Mouse (Mus musculus): ENCODE measurements around the gene Tnfrsf12a. TPM values are rescaled to one million over a fixed set of nuclear protein-coding genes. Genes with fewer than 3 reads are reported as not detected.

The Tnfrsf12a gene
- polyA plus RNA-seq, 1 experiment from 2014 or later: 421 TPM

DNA sequence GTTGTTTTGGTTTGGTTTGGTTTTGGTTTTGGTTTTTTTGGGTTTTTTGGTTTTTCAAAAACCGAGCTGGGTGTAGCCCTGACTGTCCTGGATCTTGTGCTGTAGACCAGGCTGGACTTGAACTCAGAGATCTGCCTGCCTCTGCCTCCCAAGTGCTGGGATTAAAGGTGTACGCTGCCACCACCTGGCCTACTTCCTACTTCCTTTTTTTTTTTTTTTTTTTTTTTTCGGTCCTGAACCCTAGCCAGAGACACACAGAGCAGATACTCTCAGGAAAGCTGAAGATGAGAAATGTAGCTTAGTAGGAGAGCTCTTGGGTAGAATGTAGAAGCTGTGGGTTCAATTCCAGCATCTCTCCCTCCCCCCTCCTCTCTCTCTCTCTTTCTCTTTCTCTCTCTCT, 18.8 kb downstream of the Tnfrsf12a start:
- ChIA-PET POLR2A (interaction anchor here (0.7 kb wide), 1 partner anchor 103 kb away, joined by 4 read pairs; no protein-coding TSS in a partner anchor), CTCF (interaction anchor here (0.7 to 2.0 kb wide), 6 partner anchors 11 to 90 kb away, joined by 3 to 9 read pairs (median 4); no protein-coding TSS in a partner anchor)
- in situ Hi-C loops (cut with MboI; ENCODE audit: low pct_unique_long_range_greater_than_20kb): no loop called here
- H3K27me3 ChIP-seq: no peaks in the 10 kb centered on the region
- no peak for TF ChIP-seq CTCF (IDR thresholded peaks at IDR 0.05)
- ATAC-seq: no peak
- DNase-seq (ENCODE audit: low read depth, low spot score): no peak

DNA sequence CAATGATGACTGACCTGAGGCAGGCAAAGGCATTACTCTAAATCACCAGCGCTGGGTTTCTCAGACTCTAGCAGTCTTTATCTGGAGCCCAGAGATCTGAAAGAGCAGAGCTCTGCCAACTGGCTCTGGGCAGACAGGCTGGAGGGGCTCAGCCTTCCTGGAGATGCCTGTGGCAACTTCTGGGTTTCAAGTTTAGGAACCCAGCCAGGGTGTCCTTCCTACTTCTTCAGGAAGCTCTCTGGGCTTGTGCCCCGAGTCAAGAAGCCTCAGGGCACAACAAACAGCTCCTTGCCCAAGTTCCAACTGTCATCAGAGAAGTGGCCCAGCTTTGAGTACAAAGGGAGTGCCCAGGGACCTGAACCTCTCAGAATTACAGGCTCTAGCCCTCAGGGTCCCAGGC, 22.9 kb downstream of the Tnfrsf12a start:
- no peak for ATAC-seq
- in situ Hi-C loops (cut with MboI; ENCODE audit: low pct_unique_long_range_greater_than_20kb): no loop called here
- POLR2A ChIA-PET: no interaction called here
- no peaks in the 10 kb centered on the region for H3K27me3 ChIP-seq
- CTCF ChIA-PET: no interaction called here
- TF ChIP-seq CTCF (IDR thresholded peaks at IDR 0.05): no peak
- DNase-seq (ENCODE audit: low read depth, low spot score): no peak

DNA sequence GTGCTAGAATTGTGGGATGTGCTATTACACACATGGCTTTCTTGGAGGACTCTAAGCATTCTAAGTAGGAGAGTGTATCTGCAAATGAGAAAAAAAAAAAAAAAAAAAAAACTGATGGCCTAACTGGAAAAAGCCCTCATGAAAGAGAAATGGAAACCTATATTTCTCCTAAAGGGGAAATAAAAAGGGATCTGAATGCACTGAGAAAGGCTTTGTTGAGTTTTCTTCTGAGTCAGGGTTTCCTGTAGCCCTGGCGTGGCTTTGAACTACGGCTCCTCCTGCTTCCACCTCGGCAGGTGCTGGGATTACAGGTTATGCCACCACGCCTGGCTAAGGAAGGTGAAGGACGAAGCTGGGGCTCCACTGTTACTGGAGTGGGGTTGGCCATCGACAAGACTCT, 23.3 kb downstream of the Tnfrsf12a start:
- ChIA-PET POLR2A (interaction anchor here (1.1 kb wide), 1 partner anchor 47 kb away, joined by 3 read pairs; no protein-coding TSS in a partner anchor), CTCF (interaction anchor here (1.1 kb wide), 1 partner anchor 87 kb away, joined by 3 read pairs; no protein-coding TSS in a partner anchor)
- TF ChIP-seq CTCF (IDR thresholded peaks at IDR 0.05): no peak
- H3K27me3 ChIP-seq: no peaks in the 10 kb centered on the region
- ATAC-seq (no peak), DNase-seq (ENCODE audit: low read depth, low spot score) (no peak)
- in situ Hi-C loops (cut with MboI; ENCODE audit: low pct_unique_long_range_greater_than_20kb): no loop called here

DNA sequence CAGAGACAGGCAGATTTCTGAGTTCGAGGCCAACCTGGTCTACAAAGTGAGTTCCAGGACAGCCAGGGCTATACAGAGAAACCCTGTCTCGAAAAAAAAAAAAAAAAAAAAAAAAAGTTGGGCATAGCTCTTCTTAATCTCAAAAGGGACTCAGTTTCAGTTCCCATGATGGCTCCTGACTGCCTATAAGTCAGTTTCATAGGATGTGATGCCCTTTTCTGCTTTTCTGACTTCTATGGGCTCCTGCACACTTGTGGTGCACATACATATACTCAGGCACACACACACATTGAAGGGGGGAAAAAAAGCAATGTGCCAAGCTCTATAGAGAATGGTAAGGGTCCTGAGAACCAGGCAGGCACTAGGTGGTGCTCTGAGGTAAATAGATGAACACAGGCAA, 23.9 kb downstream of the Tnfrsf12a start:
- TF ChIP-seq CTCF (IDR thresholded peaks at IDR 0.05): no peak
- no peak for ATAC-seq
- in situ Hi-C loops (cut with MboI; ENCODE audit: low pct_unique_long_range_greater_than_20kb): no loop called here
- CTCF ChIA-PET: interaction anchor here (0.8 to 1.1 kb wide), 2 partner anchors 11 to 86 kb away, joined by 3 read pairs; no protein-coding TSS in a partner anchor
- POLR2A ChIA-PET: interaction anchor here (1.1 kb wide), 1 partner anchor 47 kb away, joined by 3 read pairs; no protein-coding TSS in a partner anchor
- DNase-seq (ENCODE audit: low read depth, low spot score): no peak
- no peaks in the 10 kb centered on the region for H3K27me3 ChIP-seq

DNA sequence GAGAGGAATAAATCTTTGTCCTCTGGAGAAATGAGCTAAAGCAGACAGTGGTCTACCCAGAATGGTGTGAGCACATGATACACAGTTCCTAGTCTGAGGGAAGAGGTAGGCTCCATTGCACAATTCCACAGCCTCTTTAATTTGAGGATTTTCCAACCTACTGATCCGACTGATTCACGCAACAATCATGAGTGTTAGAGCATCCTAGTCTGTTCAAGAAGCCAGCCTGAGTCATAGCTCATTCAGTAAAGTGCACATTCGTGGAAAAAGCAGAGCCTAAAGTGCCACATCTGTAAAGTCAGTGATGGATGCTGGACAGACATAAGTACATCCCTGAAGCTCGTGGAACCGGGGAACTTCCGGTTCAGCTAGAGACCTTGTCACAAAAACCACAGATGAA, 25.9 kb downstream of the Tnfrsf12a start:
- CTCF ChIA-PET: interaction anchor here (0.9 to 1.9 kb wide), 5 partner anchors 9 to 55 kb away, joined by 3 to 12 read pairs (median 5); partner anchors contain the start of gene Bicdl2
- H3K27me3 ChIP-seq: no peaks in the 10 kb centered on the region
- DNase-seq (ENCODE audit: low read depth, low spot score) (peak; percentile 85), ATAC-seq (peak; percentile 93)
- in situ Hi-C loops (cut with MboI; ENCODE audit: low pct_unique_long_range_greater_than_20kb): no loop called here
- POLR2A ChIA-PET: interaction anchor here (1.5 kb wide), 1 partner anchor 25 kb away, joined by 3 read pairs; no protein-coding TSS in a partner anchor
- TF ChIP-seq CTCF (IDR thresholded peaks at IDR 0.05): no peak

DNA sequence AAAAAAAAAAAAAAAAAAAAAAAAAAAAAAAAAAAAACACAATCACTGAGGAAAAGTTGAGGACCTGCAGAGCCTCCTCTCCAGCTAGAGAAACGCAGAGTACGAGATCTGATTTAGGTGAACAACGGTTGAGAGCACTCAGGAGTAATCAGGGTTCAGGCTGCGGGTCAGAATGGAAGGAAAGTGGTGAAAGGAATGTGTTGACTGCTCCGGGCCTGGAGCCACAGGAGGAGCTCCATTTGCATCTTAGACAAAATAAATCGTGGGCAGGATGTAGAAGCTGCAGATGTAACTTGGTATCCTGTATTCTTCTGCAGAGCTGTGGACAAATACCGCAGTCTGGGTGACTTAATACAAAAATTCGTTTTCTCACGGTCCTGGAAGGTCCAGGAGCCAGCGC, 31.4 kb downstream of the Tnfrsf12a start:
- ChIA-PET POLR2A (interaction anchor here (0.6 kb wide), 1 partner anchor 463 kb away, joined by 3 read pairs; no protein-coding TSS in a partner anchor), CTCF (no interaction called here)
- no peak for DNase-seq (ENCODE audit: low read depth, low spot score)
- no peaks in the 10 kb centered on the region for H3K27me3 ChIP-seq
- in situ Hi-C loops (cut with MboI; ENCODE audit: low pct_unique_long_range_greater_than_20kb): no loop called here
- TF ChIP-seq CTCF (IDR thresholded peaks at IDR 0.05): no peak
- no peak for ATAC-seq

DNA sequence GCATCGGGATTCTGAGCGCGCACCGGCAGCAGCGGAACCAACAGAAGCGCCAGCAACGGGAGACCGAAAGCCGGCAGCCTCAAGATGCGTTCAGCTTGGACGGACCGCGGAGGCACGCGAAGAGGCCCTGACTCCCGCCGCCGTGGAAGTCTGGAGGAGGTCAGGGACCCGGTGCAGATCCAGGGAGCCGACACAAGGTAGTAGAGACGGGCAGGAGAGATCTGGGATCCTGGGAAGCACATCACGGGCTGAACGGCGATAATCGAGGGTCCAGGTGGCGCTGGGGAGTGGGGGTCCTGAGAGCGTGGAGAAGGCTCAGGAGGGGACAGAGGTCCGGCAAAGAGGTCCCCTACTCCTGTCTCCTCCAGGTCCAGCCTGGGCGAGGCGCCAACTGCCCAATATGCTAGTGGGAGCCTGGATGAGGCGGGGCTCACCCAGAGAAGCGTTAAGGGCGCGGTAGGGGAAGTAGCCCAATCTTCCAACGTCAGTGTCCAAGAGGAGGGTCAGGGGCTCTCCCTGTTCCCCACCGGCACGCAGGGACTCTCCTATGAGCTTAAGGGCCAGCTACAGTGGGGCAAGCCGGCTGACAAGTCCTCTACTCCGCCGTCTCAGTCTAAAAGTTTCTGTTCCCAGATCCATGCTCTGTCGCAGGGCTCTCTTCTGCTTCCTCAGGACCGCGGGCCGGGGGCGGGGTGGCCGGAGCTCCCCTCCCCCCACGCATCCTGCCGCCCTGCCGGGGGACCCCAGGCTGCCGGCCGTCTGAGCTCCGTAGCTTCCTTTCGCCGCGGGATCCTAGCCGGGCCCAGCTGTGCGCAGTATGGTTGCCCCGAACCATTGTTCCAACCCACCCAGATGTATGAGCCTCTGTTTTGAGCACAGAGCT, 32.4 kb downstream of the Tnfrsf12a start, which contains the start of gene Mmp25:
Gene Mmp25, minus strand, starts transcription at position 665 of the 883 bp plus-strand sequence.
- TF ChIP-seq CTCF (IDR thresholded peaks at IDR 0.05): no peak
- ChIA-PET CTCF (no interaction called here), POLR2A (interaction anchor here (0.6 kb wide), 1 partner anchor 464 kb away, joined by 3 read pairs; no protein-coding TSS in a partner anchor)
- no peaks in the 10 kb centered on the region for H3K27me3 ChIP-seq
- DNase-seq (ENCODE audit: low read depth, low spot score) (no peak), ATAC-seq (no peak)
- in situ Hi-C loops (cut with MboI; ENCODE audit: low pct_unique_long_range_greater_than_20kb): no loop called here

DNA sequence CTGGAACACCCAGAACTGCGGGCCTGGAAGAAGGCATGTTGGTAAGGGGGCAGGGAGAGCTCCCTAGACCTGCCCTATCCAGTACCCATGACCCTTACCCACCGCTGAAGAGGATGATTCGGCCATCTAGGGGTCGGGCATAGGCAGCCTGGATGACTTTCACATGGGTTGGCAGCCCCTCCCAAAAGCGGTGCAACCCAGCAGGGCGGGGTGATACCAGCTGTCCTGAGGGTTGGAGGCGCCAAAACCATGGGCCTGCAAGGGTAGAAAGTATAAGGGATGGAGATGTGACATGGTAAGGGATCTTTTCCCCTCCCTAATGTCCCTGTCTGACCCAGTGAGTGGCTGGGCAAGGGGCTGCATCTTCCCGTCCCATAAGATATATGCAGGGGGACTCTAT, 46.0 kb downstream of the Tnfrsf12a start:
- ChIA-PET CTCF (interaction anchor here (2.0 kb wide), 1 partner anchor 21 kb away, joined by 6 read pairs; no protein-coding TSS in a partner anchor), POLR2A (no interaction called here)
- ATAC-seq: no peak
- peaks cover 7% of the 10 kb centered on the region for H3K27me3 ChIP-seq
- in situ Hi-C loops (cut with MboI; ENCODE audit: low pct_unique_long_range_greater_than_20kb): no loop called here
- no peak for DNase-seq (ENCODE audit: low read depth, low spot score)
- no peak for TF ChIP-seq CTCF (IDR thresholded peaks at IDR 0.05)

DNA sequence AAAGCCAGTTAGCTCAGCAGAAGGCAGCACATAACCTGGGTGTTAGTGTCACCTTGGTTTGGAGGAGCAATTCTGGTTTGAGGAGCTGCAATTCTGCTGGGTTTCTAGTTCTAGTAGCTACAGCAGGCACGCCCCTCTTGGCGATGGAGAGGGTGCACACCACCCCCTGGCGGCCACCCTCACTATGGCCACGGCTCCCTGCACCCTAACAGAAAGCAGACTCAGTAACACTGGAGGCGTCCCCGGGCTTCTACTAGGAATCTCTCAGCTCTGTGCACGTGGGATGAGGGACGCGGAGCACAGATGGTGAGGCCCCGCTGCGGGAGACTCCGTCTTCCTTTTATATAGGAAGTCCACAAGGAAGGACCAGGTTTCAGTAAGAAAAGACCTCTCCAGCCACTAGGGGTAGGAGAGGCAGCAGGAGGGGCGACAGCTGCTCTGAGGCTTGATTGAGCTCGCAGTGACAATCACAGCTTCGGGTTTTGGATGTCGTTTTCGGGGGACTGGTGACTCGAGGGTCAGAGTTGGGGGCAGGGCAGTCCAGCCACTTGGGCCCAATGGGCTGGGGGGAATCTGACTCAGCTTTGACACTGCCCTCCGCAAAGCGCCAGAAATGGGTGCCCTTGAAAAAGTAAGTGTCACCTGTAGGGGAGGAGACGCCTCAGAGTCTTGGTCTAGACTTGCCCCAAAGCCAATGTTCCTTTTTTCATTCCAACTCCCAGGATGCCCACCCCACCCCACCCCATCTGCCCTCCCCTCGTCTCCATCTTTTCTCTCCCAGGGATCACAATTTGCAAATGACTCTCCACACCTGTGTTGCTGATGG, 46.9 kb downstream of the Tnfrsf12a start:
- POLR2A ChIA-PET: no interaction called here
- peak; percentile 97 for TF ChIP-seq CTCF (IDR thresholded peaks at IDR 0.05)
- peak; percentile 94 for ATAC-seq
- peaks cover 7% of the 10 kb centered on the region for H3K27me3 ChIP-seq
- in situ Hi-C loops (cut with MboI; ENCODE audit: low pct_unique_long_range_greater_than_20kb): no loop called here
- DNase-seq (ENCODE audit: low read depth, low spot score): no peak
- CTCF ChIA-PET: interaction anchor here (0.8 to 2.0 kb wide), 11 partner anchors 9 to 78 kb away, joined by 3 to 9 read pairs (median 4); partner anchors contain the start of gene Bicdl2

DNA sequence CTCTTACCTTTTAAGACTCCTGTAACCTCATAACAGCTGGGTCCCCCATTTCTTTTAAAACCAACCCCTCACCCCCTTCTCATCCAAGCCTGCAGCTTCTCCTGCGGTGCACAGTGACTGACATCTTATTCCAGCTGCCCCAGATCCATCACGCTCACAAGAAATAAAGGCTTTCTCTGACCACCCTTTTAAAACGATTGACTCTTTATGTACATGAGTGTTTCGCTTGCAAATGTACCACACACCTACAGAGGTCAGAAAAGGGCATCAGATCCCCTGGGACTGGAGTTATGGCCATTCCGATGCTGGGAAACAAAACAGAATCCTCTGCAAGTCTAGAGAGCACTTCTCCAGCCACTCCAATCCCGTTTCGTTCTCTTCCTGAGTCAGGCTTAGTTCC, 49.5 kb downstream of the Tnfrsf12a start:
- in situ Hi-C loops (cut with MboI; ENCODE audit: low pct_unique_long_range_greater_than_20kb): no loop called here
- ATAC-seq (no peak), DNase-seq (ENCODE audit: low read depth, low spot score) (no peak)
- H3K27me3 ChIP-seq: peaks cover 4% of the 10 kb centered on the region
- ChIA-PET POLR2A (no interaction called here), CTCF (interaction anchor here (1.3 to 3.7 kb wide), 2 partner anchors 12 to 18 kb away, joined by 3 to 15 read pairs; no protein-coding TSS in a partner anchor)
- no peak for TF ChIP-seq CTCF (IDR thresholded peaks at IDR 0.05)

Other genes with a start within 250 kb of the Tnfrsf12a start
- gene Vmn2r117, start 197.8 kb downstream of the Tnfrsf12a start, polyA plus RNA-seq (2021): not detected
- gene Zfp213, start 113.2 kb downstream of the Tnfrsf12a start, polyA plus RNA-seq (2021): 8.6 TPM
- gene Zfp13, start 78.0 kb downstream of the Tnfrsf12a start, polyA plus RNA-seq (2021): 6.8 TPM
- gene Zscan10, start 76.6 kb downstream of the Tnfrsf12a start, polyA plus RNA-seq (2021): not detected
- not detected for gene Mmp25, start 32.2 kb downstream of the Tnfrsf12a start, polyA plus RNA-seq (2021)
- gene Bicdl2, start 17.0 kb downstream of the Tnfrsf12a start, polyA plus RNA-seq (2021): 0.22 TPM
- gene Hcfc1r1, start 3.9 kb downstream of the Tnfrsf12a start, polyA plus RNA-seq (2021): 261 TPM
- gene Thoc6, start 3.6 kb downstream of the Tnfrsf12a start, polyA plus RNA-seq (2021): 32.9 TPM
- gene Cldn6, start 1.8 kb upstream of the Tnfrsf12a start, polyA plus RNA-seq (2021): not detected
- 0.05 TPM for gene Cldn9, start 6.6 kb upstream of the Tnfrsf12a start, polyA plus RNA-seq (2021)
- gene 1520401A03Rik, start 45.3 kb upstream of the Tnfrsf12a start, polyA plus RNA-seq (2021): not detected
- gene Pkmyt1, start 48.9 kb upstream of the Tnfrsf12a start, polyA plus RNA-seq (2021): 13.3 TPM
- 7.3 TPM for gene Paqr4, start 63.4 kb upstream of the Tnfrsf12a start, polyA plus RNA-seq (2021)
- gene Kremen2, start 68.4 kb upstream of the Tnfrsf12a start, polyA plus RNA-seq (2021): not detected
- 96.0 TPM for gene Flywch1, start 94.1 kb upstream of the Tnfrsf12a start, polyA plus RNA-seq (2021)
- 7.9 TPM for gene Flywch2, start 108.6 kb upstream of the Tnfrsf12a start, polyA plus RNA-seq (2021)
- 314 TPM for gene Srrm2, start 113.1 kb upstream of the Tnfrsf12a start, polyA plus RNA-seq (2021)
- 610 TPM for gene Elob, start 151.7 kb upstream of the Tnfrsf12a start, polyA plus RNA-seq (2021)
- not detected for gene Prss33, start 158.6 kb upstream of the Tnfrsf12a start, polyA plus RNA-seq (2021)
- 0.45 TPM for gene Prss32, start 166.4 kb upstream of the Tnfrsf12a start, polyA plus RNA-seq (2021)
- gene Prss41, start 166.7 kb upstream of the Tnfrsf12a start, polyA plus RNA-seq (2021): 0.35 TPM
- gene Prss21, start 190.6 kb upstream of the Tnfrsf12a start, polyA plus RNA-seq (2021): not detected
- gene Dcpp1, start 203.4 kb upstream of the Tnfrsf12a start, polyA plus RNA-seq (2021): not detected
- gene Dcpp2, start 203.4 kb upstream of the Tnfrsf12a start, polyA plus RNA-seq (2021): not detected
- not detected for gene Dcpp3, start 240.0 kb upstream of the Tnfrsf12a start, polyA plus RNA-seq (2021)

Measured in Patski (cell line).